Mouse (Mus musculus) c-Kit-positive CD71-positive TER-119-negative erythroid progenitor cells, embryonic 14.5 days (primary cell): ENCODE data around the gene Fbxw10.

Source experiments
- DNase-seq: peaks from one replicate; pipeline ENCODE4 v3.0.0-alpha.2; 2013; ENCODE audit warnings: low read depth

Gene Fbxw10

DNA sequence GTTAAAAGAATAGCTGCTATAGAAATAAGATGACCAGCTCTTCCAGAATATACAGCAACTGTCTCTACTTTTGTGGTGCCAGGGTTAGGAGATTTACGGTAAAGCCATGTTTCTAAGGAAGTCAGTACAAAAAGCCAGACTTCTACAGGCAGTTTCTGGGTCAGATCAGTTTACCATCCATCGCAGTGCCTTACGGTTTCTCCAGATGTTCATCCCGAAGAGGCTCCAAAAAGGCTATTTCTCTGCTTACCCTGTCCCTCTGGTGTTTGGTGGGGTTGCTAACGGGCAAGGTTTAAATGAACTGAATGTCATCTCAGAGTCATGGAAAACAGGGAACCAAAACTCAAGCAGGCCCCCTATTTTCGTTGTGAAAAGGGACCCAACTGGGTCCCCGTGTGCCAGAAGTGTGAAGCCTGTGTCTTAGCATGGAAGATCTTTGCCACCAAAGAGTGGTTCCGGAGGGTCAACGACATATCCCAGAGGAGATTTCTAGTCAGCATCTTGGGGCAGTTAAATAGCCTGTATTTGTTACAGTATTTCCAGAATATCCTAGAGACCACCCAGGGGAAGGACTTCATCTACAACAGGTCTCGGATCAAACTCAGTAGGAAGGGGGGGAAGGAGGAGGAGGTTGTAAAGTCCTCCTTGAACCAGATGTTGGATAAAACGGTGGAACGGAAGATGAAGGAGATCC is at the start of gene Fbxw10:
Fbxw10 (plus strand) TSS at position 109 of the 694 bp plus-strand sequence.
- DNase-seq, result no peak

DNA sequence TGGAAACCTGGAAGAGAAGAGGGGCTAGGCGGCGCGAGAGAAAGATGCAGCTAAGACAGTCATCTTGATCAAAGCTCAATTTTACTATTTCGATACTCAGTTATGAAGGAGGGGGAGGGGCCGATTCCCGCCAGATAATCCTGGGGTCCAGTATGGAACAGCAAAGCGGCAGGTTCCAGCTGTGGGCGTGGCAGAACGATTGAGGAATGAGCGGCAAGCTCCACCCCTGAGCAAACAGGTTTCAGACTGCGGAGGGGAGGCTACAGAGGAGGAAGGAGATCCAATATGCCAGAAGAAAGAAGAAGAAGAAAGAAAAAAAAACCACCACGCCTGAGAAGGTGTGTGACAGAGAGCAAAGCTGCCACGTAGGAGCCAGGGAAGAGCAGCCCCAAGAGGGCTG is 42.8 kb upstream of the Fbxw10 start:
- no peak for DNase-seq

DNA sequence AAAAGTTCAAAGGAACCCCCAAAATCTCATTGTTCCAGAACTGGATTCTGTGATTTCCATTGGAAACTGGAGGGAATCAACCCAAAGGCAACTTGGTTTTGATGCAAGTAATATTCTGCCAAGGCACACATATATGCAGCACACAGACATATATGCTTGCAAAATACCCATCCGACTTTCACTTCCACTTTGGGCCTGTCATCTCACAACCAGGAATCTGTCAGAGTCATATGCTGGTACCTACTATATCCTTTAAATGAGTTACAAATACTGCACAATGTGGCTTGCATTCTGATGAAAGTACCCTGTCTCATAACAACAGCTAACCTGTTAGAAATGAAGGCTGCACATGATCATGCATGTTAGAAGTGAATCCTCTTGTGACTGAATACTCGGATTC is 38.9 kb upstream of the Fbxw10 start:
- no peak for DNase-seq

DNA sequence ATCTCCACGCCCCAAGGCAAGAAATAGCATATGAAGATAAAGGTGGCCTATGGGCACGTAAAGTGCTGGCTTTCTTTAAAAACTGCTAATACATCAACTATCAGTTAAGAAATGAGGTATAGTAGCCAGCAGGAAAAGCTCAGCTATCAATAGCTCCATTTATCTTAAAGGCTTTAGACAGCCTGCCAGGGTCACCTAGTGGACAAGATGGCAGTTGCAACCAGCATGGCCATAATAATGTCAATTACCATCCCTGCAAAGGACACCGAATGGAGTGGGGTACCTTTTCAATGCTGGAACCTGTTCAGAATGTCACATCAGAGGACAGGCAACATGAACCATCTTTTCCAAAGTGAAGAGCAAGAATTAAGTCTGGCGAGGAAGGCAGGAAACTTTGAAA is 37.7 kb upstream of the Fbxw10 start:
- no peak for DNase-seq

- no peak for DNase-seq
Measured at GRCm38 (mm10) chr11:62812268-62812667, 34.6 kb upstream of the Fbxw10 start.

- DNase-seq, result no peak
Measured at GRCm38 (mm10) chr11:62813497-62813896, 33.4 kb upstream of the Fbxw10 start.

GRCm38 (mm10) chr11:62813970-62814624 is 32.8 kb upstream of the Fbxw10 start:
- no peak for DNase-seq

GRCm38 (mm10) chr11:62814625-62815024 is 32.2 kb upstream of the Fbxw10 start:
- DNase-seq, result no peak

- no peak for DNase-seq
Measured at GRCm38 (mm10) chr11:62815438-62815837, 31.4 kb upstream of the Fbxw10 start.

DNA sequence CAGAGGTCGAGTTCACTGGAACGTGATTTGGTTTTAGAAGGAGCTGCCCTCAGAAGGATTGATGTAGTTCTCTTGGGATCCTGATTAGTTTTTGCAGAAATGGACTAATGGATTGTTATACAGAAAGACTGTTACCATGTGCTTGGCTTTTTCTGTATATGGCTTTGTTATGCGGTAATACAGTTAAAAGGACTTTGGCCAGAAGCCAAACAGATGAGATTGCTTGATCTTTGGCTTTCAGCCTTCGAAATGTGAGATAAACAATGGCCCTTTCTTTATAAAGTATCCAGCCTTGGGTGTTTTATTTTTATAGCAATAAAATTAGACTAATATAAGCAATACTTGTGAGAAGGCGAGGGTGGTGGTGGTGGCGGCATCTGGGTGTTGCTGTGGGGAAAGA is 30.3 kb upstream of the Fbxw10 start:
- DNase-seq, result no peak

DNA sequence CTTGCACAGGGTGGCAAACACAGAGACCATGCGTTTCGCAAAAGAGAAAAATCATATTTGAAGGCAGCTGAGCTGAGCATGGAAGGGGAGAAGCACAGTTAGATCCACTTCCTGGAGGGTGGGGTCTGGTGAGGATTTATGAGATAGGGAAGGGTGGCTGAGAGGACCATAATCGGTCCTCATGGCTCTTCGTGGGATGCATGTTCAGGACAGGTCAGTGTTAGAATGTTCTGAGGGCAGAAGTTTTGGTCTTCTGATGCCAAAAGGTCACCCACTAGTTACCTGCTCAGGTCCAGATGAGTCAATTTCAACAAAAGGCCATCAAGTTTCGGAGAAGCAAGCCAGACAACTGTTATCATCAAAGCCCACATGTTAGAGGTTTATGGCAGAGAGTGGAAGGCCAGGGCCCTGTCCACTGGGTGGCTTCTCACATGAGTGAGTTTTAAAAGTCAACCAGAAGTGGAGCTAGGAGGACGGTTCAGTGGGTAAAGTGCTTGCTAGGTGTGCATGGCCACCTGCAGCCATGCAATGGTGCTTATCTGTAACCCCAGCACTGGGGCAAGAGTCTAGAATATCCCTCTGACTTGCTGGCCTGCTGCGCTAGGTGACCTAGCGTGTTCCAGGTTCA is 27.7 kb upstream of the Fbxw10 start:
- DNase-seq, result no peak

DNA sequence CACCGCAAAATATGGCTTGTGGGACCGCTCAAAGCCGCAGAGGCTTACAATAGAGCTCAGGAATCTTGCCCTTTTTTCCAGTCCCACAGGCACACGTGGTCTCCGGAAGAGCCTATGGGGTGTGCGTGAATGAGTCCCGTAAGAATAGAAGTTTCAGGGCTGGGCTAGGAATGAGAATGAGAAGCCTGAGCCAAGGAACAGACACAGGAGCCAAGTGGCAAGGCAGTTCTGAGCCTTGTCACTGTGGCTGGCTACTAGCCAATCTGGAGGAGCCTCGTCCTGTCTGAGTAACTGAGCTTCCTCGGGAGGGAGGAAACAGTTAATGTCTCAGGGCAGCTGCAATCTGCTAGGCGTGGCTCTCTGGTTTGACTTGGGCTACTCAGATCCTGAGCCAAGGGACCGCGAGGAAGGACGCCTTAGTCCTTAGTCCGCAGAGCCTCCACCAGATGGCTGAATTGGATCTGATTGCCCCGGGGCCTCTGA is 26.8 kb upstream of the Fbxw10 start, which contains the start of gene Trim16:
Trim16 (plus strand) TSS at position 173 of the 483 bp plus-strand sequence.
- DNase-seq, result peak; percentile 23

GRCm38 (mm10) chr11:62820661-62821437 is 26.0 kb upstream of the Fbxw10 start:
- DNase-seq, result no peak

DNA sequence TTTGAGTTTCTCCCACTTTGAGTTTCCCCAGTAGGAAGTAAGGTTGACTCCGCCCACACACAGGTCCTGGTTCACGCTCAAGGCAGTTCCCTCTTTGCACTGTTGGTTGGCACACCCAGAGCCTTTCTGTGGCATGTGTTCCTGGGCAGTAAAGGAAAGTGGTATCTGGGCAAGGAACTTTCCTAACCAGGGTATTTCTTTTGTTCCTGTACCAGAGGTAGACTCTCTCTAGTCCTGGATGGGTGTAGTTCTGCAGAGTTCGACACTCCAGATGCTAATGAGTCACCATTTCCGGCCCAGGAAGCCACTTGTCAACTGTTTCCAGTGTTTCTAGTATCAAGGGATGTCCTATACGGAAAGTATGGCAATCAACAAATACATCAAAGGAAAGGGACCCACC is 25.0 kb upstream of the Fbxw10 start:
- no peak for DNase-seq

GRCm38 (mm10) chr11:62824211-62824610 is 22.7 kb upstream of the Fbxw10 start:
- DNase-seq, result no peak

DNA sequence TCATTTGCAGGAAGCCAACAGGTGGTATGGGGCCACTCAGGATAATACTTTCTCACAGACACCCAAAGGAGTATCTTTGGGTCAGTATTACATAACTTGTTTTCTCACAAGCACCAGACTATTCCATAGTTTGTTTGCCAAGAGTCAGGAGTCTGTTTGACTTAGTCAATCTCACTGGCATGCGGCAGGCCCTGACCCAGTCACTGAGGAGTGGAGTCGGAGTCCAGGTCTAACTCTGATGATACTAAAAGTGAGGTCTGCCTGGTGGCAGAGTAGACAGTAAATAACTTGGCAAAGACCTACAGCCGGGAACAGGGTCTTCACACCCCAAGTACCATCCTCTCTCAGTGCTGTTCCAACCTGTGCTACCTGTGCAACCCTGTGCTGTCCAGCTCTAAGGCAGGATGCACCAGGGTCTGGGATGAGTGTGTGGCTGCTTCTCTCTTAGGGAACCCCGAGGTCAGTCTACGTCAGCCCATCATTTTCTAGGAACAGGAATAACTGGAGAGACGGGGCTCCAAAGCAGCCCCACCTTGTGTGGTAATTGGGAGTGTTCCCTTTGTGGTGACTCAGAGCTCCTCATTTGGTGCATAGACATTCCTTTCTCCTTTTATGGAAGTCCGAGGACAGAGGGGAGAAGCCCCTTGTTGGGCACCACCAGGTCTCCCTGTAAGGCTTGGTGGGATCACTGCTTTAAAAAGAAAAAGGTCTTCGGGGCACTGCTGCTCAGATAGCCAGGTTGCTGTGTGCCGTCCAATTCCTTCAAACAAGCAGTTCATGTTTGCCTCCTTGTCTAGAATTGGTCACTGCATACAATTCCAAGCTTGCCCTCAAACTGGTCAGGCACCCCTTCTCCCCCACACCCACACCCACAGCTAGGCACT is 21.4 kb upstream of the Fbxw10 start:
- DNase-seq, result no peak

GRCm38 (mm10) chr11:62826106-62826733 is 20.6 kb upstream of the Fbxw10 start:
- no peak for DNase-seq

- DNase-seq, result no peak
Measured at GRCm38 (mm10) chr11:62827135-62827534, 19.7 kb upstream of the Fbxw10 start.

- DNase-seq, result no peak
Measured at GRCm38 (mm10) chr11:62827911-62828310, 19.0 kb upstream of the Fbxw10 start.

DNA sequence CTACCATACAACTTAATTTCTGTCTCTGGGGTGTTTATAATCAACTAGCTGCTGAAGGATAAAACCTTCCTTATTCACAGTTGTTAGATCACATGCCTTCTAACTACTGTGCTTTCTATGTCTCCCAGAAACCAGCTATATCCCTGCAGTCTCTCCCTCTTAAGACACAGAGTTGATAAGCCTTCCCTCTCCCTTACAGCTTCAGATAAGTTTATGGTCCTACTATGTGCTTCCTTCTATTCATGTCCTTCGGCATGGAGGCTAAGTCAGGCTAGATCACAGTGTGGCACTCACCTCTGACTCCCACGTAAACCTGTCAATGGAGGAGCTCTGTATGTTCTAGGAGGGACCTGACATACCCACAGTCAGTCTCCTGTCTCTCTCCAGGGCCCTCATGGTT is 16.5 kb upstream of the Fbxw10 start:
- no peak for DNase-seq

GRCm38 (mm10) chr11:62831906-62832305 is 15.0 kb upstream of the Fbxw10 start:
- no peak for DNase-seq
